Mouse (Mus musculus) c-Kit-positive CD71-positive TER-119-positive erythroid progenitor cells, embryonic 14.5 days (primary cell): ENCODE measurements around the gene Ntsr2.

Experiments used
- DNase-seq: peaks from one replicate; pipeline ENCODE4 v3.0.0-alpha.2; 2013; ENCODE audit warnings: low spot score

Gene Ntsr2

DNA sequence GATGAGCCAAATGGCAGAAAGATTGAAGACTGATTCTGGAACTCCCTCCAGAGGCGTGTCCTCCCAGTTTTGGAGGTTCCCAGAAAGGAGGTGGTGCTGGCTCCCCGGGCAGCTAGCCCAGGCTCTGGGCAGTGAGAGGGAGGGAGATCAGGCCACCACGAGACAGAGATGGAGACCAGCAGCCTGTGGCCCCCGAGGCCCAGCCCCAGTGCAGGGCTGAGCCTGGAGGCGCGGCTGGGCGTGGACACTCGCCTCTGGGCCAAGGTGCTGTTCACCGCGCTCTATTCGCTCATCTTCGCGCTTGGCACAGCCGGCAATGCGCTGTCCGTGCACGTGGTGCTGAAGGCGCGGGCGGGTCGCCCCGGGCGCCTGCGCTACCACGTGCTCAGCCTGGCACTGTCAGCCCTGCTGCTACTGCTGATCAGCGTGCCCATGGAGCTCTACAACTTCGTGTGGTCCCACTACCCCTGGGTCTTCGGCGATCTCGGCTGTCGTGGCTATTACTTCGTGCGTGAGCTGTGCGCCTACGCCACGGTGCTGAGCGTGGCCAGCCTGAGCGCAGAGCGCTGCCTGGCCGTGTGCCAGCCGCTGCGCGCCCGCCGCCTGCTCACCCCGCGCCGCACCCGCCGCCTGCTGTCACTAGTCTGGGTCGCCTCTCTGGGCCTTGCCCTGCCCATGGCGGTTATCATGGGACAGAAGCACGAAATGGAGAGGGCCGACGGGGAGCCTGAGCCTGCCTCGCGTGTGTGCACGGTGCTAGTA is at the start of gene Ntsr2:
Gene Ntsr2 (plus strand): TSS at position 51 of the 762 bp plus-strand sequence.
- peak; percentile 12 for DNase-seq

DNA sequence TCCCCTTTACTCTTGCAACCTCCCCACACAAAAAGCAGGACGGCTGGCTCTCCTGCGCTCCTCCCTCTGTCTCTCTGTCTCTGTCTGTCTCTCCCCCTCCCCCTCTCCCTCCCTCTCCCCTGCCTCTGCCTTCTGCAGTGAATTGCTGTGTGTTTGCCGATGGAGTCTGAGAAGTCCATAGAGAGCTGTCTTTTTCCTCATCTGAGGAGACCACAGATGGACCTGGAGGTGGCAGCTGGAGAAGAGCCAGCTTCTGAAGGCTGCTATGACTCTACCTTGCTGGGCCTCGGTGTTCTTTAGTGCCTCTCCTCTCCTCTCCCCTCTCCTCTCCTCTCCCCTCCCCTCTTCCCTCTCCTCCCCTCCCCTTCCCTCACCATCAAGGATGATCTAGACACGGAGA is 47.6 kb upstream of the Ntsr2 start:
- no peak for DNase-seq

DNA sequence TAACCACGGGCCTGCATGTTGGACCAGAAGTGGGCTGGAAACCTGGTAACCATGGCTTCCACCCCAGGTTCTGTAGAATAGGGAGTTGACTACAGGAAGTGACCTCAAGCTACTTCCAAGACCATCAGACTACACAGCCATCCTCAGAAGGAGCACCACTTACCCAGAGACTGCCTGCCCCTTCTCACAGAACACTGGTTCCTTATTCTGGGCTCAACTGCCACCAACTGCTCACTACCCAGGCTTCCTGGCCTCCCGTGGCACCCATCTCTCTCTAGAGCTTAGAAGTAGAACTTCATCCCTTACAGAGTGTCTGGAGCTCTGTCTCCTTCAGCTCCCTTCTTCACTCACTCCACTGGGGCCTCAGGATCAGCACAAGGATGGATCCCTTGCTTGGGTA is 42.2 kb upstream of the Ntsr2 start, which contains the start of gene Lpin1:
Gene Lpin1 (minus strand): TSS at position 31 of the 400 bp plus-strand sequence.
- no peak for DNase-seq

DNA sequence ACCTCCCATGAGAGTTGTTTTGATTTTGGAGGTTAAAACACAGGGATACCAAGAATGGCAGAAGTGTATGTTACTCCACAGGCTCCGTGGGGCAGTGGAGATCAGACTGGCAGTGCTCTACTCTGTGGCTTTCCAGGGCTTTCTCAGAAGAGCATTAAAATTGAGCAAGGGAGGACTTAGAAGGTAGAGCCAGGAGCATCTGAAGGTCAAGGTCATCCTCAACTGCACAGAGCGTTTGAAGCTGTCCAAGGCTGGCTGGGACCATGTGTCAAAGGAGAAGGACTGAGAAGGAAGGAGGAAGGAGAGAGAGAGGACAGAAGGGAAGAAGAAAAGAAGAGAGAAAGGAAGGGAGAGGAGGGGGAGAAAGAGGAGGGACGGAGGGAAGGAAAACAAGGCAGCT is 38.6 kb upstream of the Ntsr2 start:
- no peak for DNase-seq

DNA sequence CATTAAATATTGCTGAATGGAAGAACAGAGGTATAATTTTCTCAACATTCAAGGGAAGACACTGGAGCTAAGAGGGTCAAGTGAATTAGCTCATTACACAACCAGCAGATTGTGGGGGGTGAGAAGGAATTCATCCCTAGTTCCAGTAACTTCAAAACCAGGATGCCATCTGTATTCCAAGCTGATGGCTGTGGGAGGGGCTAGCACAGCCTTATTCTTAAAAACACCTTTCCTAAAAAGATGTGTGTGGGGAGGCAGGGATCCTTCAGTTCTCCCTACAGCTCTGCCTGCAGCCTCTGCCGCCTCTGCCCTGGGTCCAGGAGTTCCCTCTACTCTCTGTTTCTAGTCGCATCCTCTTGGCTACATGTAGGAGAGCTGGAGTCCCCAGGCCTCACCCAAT is 37.4 kb upstream of the Ntsr2 start:
- DNase-seq: no peak

DNA sequence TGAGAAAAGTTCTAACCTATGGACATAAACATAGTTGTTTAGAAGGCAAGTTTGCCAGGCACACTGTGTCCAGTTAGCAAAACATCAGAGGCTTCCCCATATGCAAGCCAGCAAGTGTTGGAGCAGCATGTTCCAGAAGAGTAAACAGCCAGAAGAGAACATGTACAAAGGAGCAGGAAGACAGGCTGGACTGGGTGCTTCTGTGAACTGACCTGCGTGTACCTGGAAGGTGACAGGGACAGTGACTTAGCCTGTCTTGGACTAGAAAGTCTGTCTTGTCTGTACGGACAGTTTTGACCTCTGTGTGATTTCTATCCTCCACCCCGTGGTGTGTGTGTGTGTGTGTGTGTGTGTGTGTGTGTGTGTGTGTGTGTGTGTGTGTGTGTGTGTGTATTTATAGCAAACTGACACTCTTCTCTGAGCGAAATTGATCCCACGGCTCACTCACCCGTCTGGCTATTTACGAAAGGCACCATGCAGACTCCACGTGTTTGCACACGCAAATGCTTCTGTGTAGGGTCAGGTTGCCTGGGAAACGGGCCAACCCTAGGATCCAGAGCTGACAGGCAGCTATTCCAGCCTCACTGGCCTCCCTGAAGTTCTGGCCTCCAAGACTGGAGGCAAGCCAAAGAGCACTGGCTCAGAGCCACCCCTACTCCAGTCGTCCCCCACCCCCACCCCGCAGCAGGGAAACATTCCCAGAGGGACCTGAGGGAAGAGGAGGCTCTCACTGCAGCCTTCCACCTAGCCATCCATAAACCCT is 34.5 kb upstream of the Ntsr2 start:
- DNase-seq: no peak

DNA sequence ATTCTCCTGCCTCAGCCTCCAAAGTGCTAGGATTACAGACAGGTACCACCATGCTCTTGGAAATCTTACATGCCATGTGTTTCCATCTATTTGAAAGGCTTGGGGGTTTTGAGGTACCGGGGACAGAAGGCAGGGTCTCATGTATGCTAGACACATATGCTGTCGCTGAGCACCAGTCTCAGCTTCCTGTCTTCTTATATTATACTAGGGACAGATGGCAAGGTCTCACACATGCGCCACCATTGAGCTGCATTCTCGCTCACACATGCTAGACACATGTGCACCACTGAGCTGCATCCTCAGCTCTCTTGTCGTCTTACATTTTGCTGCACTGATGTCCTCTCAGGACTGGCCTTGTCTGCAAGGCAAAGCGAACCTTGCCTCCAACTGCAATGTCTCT is 33.7 kb upstream of the Ntsr2 start:
- no peak for DNase-seq

DNA sequence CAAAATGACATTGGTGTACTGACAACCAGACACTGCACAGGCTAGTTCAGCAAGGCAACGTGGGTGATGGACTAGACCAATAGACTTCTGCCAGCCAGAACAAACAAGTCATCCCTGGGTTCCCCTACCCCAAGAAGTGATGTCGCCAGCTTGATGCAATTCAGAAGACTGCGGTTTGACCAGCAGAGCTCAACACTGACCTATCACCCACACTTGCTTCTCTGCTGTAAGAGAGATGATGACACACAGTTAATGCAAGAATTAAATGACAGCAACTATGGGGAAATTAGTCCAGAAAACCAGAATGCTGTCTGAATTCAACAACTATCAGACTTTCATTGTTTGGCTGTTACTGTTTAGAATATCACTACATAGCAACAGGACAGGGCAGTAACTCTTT is 33.0 kb upstream of the Ntsr2 start:
- no peak for DNase-seq

DNA sequence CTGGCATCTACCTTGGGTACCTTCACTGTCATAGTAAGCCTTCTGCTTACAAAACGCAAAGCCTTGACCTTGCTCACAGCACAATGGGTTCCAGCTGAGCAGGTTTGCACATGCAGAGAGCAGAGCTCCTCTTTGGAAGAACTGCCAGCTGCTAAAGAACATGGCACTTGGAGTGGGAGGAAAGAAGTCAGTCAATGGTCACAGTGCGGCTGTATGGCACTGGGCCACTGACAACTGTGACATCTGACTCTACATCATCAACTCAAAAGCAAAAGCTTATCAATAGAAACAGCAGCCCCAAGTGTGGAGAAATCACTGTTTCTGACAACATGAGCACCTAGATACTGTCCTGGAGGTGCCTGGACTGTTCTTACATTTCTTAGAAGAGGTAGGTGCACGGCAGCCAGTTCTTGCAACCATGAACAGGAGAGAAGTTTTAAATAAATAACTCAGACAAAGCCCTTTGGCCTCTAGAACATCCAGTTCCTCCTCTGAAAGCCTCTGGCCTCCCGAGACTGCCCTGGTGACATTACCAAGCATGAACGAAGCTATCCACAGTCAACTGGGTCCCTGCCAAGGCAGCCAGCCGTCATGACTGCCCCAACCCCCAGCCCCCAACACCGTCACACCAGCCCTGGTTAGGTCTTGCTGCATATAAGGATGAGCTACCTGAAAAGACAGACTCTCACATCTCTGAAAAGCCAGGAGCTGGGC is 22.9 kb upstream of the Ntsr2 start:
- DNase-seq: no peak

DNA sequence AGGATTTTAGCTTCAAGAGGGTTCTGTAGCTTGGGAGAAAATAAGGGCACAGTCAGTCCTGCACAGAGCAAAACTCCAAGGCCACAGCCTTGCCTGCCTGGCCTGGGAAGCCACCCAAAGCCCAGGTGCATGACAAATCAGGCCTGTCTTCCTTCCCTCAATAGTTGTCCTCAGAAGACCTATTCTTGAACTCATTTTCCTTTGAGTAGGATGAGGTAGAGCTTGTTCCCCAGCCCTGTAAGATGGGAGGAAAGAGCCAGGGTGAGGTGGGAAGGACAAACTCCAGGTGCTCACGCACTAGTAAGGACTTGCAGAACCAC is 22.4 kb upstream of the Ntsr2 start:
- DNase-seq: no peak

DNA sequence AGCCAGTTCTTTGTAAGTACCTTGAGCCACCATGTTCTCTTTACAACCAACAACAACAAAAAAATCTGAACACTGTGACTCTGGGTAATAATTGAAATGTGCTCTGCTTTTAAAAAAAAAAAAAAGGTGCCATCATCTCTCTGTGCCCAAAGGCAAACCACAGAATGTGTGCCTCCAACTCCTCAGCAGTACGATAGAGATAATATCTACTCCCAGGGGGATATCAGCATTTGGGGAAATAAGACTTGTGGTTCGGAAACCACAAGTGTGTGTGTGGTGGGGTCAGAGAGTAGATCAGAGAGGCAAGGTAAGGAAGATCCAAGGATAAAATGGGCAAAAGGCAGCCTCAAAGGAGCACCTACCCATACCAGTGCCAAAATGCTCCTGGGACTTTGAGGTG is 21.8 kb upstream of the Ntsr2 start:
- no peak for DNase-seq

DNA sequence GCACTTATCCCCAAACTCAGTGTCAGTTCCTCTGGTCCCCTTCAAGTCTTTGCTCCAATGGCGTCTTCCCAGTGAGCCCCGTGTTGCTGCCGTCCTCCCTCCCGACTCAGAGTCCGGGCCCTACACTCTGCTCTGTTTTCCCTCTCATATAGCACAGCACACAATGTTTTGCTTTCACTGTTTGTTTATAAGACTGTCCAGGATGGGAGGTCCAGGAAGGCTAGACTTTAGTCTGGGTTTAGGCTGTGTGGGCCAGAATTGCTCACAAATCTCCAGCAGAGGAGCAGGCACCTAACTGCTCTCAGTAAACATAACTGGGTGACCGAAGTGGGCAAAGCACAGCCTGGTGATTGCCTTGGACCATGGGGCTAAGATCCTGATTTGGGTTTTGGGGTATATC is 19.9 kb upstream of the Ntsr2 start:
- no peak for DNase-seq

DNA sequence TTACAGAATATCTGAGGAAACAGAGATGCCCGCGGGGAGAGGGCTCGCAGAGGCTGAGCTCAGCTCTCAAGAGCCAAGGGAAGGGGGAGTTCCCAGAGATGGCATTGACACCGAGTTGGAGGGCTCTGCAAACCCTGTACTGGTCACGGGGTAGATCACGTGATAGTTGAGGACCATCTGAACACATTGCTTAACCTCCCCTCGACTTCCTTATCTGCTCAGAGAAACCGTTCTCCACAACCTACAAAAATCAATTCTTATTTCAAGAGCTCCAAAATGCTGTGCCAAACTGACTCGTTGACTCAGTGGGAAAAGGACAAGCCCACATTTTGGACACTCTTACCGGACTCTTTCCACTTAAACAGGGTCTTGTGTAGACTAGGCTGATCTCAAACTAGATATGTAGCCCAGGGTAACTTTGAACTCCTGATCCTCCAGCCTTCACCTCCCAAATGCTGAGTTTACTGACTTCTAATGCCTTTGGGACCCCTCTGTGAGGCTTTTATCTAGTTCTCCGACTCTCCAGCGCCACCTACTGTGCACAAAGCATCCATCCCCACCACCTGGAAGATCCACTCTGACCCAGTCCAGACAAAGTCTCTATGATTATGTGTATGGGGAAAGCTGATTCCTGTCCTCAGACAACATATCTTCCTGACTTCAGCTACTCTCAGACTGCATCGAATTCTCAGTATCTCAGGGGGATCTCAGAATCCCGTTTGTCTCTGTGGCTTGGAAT is 18.9 kb upstream of the Ntsr2 start:
- peak; percentile 12 for DNase-seq

DNA sequence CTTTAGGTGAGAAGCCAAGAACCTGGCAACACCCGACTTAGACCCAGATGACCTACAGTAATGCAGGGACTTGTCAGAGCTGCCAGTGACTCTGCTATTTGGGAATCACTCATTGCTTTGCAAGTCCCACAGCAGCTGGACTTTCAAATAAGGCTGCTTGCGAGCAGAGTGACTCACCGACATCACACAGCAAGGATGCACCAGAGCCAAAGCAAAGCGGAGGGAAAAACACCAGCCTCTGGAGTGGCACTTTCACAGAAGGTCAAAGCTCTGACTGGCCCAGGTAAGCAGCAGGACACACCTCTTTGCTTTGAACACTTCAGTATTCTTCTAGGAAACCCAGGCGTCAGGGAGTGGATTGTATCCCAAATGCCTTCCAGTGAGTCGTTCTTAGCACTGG is 17.4 kb upstream of the Ntsr2 start:
- no peak for DNase-seq

DNA sequence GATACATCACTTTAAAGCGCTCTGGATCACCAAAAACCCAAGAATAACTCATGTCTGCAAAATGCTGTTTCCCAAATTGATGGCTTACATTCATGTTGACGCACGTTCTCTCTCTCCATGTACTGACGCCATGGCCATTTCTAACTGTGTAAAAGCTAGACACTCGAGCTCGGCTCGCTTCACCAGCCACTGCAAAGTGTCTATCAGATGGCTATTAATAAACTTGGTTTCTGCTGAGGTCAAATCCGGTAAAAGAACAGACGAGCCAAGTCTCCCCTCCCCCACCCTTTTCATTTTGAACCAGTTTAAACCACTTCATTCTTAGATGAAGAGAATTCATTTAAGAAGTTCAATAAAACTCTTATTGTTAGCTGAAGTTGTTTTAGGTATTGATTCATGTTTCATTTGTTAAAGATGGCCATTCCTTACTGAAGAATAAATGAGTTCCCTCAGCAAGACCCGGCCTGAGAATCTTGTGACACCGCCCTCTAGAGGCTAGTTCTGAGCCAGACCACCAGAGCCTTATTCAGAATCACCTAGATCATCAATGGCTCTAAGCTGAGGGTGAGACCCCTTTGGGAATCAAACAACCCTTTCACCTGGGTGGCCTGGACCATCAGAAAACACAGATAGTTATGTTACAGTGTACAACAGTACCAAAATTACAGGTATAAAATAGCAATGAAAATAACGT is 14.0 kb upstream of the Ntsr2 start:
- DNase-seq: no peak

DNA sequence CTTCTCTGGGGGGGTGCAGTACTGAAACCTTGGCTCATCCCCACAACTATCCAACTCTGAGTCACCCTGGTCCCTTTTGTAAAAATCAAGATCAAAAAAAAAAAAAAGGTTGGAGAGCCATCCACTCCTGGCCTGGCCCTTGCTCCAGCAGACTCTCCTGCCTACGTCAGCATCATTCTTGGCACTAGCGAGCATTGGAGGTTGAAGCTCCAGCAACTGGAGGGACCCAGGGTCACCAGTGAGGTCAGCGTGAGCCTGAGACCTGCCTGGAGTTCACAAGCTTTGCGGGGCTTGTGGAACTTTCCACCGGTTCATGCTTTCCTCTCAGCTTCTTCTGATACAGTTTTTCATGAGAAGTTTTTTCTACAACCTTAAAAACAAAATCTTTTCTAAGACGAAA is 13.1 kb upstream of the Ntsr2 start:
- DNase-seq: no peak

DNA sequence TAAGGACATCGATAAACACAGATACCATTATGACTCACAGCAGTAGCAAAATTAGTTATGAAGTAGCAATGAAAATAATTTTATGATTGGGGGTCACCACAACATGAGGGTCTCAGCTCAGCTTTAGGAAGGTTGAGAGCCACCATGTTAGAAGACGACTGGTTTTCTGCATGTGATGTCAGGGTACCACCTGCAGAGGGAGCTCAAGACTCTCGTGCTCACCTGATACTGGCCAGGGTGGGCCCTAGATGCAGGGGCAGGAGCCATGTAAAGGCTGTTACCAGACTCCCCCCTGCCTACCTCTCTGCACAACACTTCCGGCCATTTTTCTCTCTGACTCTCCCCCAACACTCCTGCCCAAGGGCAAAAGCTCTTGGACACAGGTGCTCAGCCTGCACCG is 11.2 kb upstream of the Ntsr2 start:
- DNase-seq: no peak

DNA sequence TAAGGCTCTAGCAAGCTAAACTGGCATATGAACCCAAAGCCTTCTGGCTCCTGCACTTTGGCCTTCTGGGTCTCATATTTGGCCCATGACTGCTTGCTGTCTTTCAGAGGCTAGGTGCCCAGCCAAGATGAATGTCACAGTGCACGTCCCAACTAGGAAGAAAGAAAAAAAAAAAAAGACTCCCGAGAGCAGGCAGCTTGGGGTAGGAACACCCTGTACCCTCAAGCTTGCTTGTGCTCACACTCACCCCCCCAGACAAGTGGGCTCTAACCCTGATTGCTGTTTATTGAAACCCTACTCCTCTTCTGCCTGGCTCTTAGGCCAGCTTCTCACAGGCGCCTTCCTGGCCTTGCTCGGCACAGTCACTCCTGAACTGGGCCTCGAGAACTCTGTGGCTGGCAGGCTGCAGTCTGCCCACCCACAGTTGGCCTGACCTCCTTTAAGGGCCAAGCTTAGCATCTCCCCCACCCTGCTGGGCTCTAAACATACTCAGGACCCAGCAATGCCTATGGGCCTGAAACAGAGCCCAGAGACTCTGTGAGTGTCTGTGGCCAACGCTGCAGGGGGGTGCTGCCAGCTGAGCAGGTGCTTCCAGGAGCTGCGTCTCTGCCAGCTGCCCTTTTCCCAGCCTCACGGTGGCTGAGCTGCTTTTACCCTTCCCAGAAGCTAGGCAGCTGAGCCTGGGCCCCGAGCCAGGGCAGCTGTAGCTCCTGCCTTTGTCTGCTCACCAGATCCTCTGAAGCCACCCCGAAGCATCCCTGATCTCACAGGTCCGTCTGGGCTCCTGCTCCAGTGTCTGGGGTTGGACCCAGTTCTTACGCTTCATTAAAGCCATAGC is 9.5 kb upstream of the Ntsr2 start:
- no peak for DNase-seq

DNA sequence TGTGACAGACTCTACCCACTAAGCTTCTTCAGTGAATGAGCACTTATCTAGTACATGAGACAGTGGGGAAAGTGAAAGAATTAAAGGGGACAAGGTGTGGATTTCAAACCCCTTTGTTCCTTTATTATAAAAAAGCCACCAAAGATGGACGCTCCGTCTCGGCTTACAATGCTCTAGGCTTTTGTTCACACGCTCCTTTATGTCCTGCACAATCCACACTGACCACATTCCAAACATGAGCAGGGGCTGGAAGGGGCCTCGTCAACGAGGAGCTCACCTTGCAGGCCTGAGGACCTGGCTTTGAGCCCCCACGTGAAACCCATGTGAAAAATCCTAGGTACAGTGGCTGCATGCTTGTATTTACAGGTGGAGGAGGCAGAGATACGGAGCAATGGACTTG is 8.5 kb upstream of the Ntsr2 start:
- no peak for DNase-seq

DNA sequence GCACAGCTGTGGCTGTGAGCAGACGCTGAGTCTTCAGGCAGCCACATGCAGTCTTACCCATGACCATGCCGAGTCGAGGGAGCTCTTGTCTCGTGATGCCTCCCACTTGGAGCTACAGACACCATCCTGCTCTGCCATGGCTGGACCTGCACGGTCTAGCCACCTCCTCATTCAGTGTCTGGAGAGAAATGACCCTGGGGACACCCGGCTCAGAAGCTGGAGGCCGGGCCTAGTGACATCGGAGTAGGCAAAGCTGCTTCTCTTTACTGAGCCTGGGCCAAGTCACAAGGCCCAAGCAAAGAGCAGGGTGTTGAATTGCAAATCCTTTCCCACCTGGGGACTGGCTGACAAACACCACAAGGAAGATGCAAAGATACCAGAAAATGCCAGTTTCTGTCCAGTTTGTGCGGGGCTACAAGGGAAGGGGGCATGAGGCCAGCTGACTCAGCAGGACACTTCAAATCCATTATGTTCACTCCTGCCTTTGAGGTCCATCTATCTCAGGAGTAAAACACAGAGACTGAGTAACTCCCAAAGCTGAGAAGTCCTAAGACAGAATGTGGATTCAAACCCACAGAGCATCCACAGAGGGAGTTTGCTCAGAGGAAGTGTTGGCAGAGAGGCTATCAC is 6.3 kb upstream of the Ntsr2 start:
- DNase-seq: no peak
